In the genomic region with DNA sequence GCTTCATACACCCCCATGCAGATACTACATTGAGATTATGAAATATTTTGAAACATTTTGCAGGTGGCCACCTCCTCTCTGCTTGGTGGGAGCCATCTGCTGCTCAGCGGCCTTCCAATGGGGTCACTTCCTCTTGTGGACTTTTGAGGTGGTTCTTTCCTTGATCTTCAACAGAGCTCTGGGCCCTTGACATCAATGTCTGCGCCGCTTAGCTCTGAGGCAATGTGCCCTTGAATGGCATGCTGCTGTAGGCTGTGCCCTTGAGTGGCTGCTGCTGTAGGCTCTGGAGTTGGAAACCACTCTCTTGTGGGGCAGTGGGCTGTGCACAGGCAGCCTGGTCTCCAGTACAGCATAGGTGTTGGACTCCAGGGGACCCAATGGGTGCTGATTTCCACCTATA, we compare ENCODE assay signal across 21 mouse cellular contexts.
"Had no signal": no experiment of that assay in that cellular context is flagged by ENCODE, and none has a peak within 500 bp of the region (broad histone marks: within the 10 kb centered on the region; RNA-seq: fewer than 3 reads in every experiment).

No protein-coding gene starts in this region.

- H3K27ac ChIP-seq: lung, embryonic 15.5 days; macrophage; midbrain, embryonic 10.5 days; midbrain, embryonic 12.5 days; neural tube, embryonic 13.5 days; neural tube, embryonic 15.5 days had no signal

- DNase-seq: lung, adult 2 months; lung, postnatal 14 days; lung, postnatal 36 days; midbrain, embryonic 14.5 days; retina, postnatal 1 day; right cerebral cortex, adult 18-20 months; right cerebral cortex, postnatal 25 days; right cerebral cortex, postnatal 4 days; spleen, adult 18-20 months; thymus, adult 18-20 months; thymus, postnatal 14 days; thymus, postnatal 36 days had no signal

- H3K4me3 ChIP-seq: lung, embryonic 15.5 days; midbrain, embryonic 10.5 days; midbrain, embryonic 12.5 days; myocyte; neural tube, embryonic 13.5 days; neural tube, embryonic 15.5 days had no signal

- ATAC-seq: lung, postnatal 0 days; midbrain, embryonic 16.5 days had no signal

- H3K4me1 ChIP-seq: lung, embryonic 15.5 days; midbrain, embryonic 10.5 days; midbrain, embryonic 12.5 days; neural tube, embryonic 13.5 days; neural tube, embryonic 15.5 days had no signal

- H3K27me3 ChIP-seq: lung, embryonic 15.5 days; midbrain, embryonic 12.5 days; neural tube, embryonic 13.5 days; neural tube, embryonic 15.5 days had no signal

- H3K9me3 ChIP-seq: lung, embryonic 15.5 days; midbrain, embryonic 10.5 days; midbrain, embryonic 12.5 days; neural tube, embryonic 13.5 days; neural tube, embryonic 15.5 days had no signal
